Mouse (Mus musculus): ENCODE data around the gene Psmb5. TPM values are rescaled to one million over a fixed set of nuclear protein-coding genes. Genes with fewer than 3 reads are reported as not detected.
A peak's percentile ranks its signal among the peaks of the same experiment; 100 is the strongest.

The Psmb5 gene
- polyA plus RNA-seq, 1 experiment from 2014 or later: 422 TPM

DNA sequence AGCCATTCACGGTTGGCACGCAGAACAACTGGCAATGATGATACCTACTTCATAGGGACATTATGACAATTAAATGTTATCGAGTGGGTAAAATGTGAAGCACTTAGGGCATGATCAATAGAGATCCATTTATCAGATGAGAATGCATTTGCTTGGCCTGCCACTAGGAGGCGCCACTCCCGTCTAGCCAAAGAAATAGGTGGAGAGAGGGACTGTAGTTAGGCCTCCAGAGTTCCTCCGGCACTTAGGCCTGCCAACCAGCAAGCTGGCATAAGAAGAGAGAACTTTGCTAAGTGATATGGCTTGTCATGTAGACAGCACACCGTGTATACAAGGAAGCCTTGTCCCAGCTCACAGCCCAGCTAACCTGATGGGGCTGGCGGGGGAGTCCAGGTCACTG, 19.1 kb upstream of the Psmb5 start:
- ATAC-seq (ENCODE audit: low FRiP score) (no peak), DNase-seq (ENCODE audit: low spot score) (peak; percentile 49)
- Histone ChIP-seq H3K27ac (no peak overlapping the region), H3K27me3 (ENCODE audit: control insufficient read depth, insufficient read depth, low read length) (no peaks in the 10 kb centered on the region), H3K36me3 (replicated peaks; ENCODE audit: control insufficient read depth, insufficient read depth) (peaks cover 68% of the 10 kb centered on the region), H3K4me1 (replicated peaks; ENCODE audit: control insufficient read depth, insufficient read depth, low read length) (peaks cover 12% of the 10 kb centered on the region), H3K4me3 (replicated peaks; ENCODE audit: low read length) (no peak overlapping the region), H3K9me3 (ENCODE audit: control insufficient read depth, low read length) (no peaks in the 10 kb centered on the region), H3K9ac (no peak overlapping the region), H3K4me2 (replicated peaks) (no peak overlapping the region)
- WGBS: 49% methylated on average over 8 of the region's 8 CpGs

GRCm38 (mm10) chr14:54634182-54634581, 16.4 kb upstream of the Psmb5 start:
- Histone ChIP-seq H3K9me3 (ENCODE audit: control insufficient read depth, low read length) (no peaks in the 10 kb centered on the region), H3K4me2 (replicated peaks) (no peak overlapping the region), H3K4me1 (replicated peaks; ENCODE audit: control insufficient read depth, insufficient read depth, low read length) (peaks cover 1% of the 10 kb centered on the region; the same call in 1 of the 2 replicates), H3K27me3 (ENCODE audit: control insufficient read depth, insufficient read depth, low read length) (no peaks in the 10 kb centered on the region), H3K27ac (no peak overlapping the region), H3K36me3 (replicated peaks; ENCODE audit: control insufficient read depth, insufficient read depth) (peaks cover 90% of the 10 kb centered on the region), H3K4me3 (replicated peaks; ENCODE audit: low read length) (no peak overlapping the region), H3K9ac (no peak overlapping the region)
- DNase-seq (ENCODE audit: low spot score) (no peak), ATAC-seq (ENCODE audit: low FRiP score) (no peak)
- 79% methylated on average over 4 of the region's 4 CpGs for WGBS

DNA sequence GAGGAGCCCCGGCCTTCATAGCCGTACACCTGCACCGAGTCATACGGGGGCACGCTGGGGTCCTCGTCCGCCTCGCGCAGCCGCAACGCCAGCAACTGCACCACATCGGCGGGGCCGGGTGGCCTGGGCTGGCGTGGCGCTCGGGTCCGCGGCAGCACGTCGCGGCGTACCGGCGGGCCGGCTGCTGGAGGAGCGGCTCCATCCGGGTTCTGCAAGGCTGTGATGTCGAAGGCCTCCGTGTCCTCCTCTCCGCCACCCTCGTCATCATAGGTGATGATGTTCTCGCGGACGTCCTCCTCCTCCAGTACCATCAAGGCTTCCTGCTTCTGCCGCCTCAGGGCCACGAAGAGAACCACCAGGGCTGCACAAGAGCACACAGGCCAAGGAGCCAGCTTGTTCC, 14.4 kb upstream of the Psmb5 start:
- no peak for ATAC-seq (ENCODE audit: low FRiP score)
- no peak for DNase-seq (ENCODE audit: low spot score)
- no peaks in the 10 kb centered on the region for H3K4me1 ChIP-seq (replicated peaks; ENCODE audit: control insufficient read depth, insufficient read depth, low read length)
- H3K9ac ChIP-seq: no peak overlapping the region
- no peaks in the 10 kb centered on the region for H3K27me3 ChIP-seq (ENCODE audit: control insufficient read depth, insufficient read depth, low read length)
- H3K9me3 ChIP-seq (ENCODE audit: control insufficient read depth, low read length): no peaks in the 10 kb centered on the region
- no peak overlapping the region for H3K4me3 ChIP-seq (replicated peaks; ENCODE audit: low read length)
- peaks cover 73% of the 10 kb centered on the region for H3K36me3 ChIP-seq (replicated peaks; ENCODE audit: control insufficient read depth, insufficient read depth)
- H3K4me2 ChIP-seq (replicated peaks): no peak overlapping the region
- H3K27ac ChIP-seq: no peak overlapping the region
- WGBS: 91% methylated on average over 37 of the region's 37 CpGs

DNA sequence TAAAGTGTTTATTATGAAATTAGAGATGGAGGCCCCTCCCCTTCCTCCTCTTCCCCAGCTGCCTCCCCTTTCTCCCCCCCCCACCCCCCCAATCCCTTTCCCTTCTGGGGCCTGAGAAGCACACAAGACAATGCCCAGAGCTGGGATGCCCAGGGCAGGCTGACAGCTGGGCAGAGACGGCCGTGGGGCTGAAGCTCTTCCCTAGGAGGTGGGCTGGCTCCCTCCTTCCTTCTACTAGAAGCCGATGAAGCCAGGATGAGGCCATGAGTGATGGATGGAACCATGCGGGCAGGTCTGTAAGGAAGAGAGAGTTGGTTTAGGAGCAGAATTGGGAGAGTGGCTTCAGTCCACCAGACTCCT, 13.4 kb upstream of the Psmb5 start:
- peak overlapping the region; percentile 59; the same call in 1 of the 2 replicates for H3K27ac ChIP-seq
- ATAC-seq (ENCODE audit: low FRiP score): no peak

DNA sequence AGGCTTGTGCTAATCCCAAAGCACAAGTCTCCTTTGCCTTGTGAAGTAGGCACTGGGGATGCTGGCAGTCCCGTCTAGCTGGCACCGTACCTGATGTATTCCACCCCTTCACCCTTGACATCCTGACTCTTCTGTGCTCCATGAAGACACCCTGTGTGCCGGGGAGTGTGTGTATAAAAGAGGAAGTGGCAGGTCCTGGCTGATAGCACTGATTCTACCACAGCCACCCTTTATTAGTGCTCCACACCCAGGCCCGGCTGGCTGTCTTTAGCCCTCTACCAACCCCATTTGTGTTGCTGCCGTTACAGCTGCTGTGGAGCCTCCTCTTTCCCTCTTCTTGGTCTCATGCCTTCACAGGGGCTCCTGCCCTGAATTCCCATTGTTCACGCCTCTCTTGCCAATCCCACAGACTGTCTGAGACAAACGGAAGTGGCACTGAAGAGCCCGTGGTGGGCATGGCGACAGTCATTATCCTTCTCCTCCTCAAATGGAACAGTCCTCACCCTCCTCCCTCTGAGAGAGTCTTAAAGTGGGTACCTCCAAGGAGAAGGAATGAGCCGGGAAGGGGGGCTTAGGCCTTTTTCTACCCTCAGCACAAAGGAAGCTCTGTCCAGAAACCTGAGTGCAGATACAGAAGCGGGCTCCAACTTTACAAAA, 12.9 kb upstream of the Psmb5 start:
- H3K4me2 ChIP-seq (replicated peaks): no peak overlapping the region
- ATAC-seq (ENCODE audit: low FRiP score): peak; percentile 40
- no peak overlapping the region for H3K4me3 ChIP-seq (replicated peaks; ENCODE audit: low read length)
- H3K36me3 ChIP-seq (replicated peaks; ENCODE audit: control insufficient read depth, insufficient read depth): peaks cover 57% of the 10 kb centered on the region
- DNase-seq (ENCODE audit: low spot score): no peak
- H3K27me3 ChIP-seq (ENCODE audit: control insufficient read depth, insufficient read depth, low read length): no peaks in the 10 kb centered on the region
- 69% methylated on average over 11 of the region's 11 CpGs for WGBS
- no peaks in the 10 kb centered on the region for H3K4me1 ChIP-seq (replicated peaks; ENCODE audit: control insufficient read depth, insufficient read depth, low read length)
- no peak overlapping the region for H3K9ac ChIP-seq
- peak overlapping the region; percentile 59; the same call in 1 of the 2 replicates for H3K27ac ChIP-seq
- H3K9me3 ChIP-seq (ENCODE audit: control insufficient read depth, low read length): no peaks in the 10 kb centered on the region

More for the DNA sequence above, 13.4 kb upstream of the Psmb5 start:
- Histone ChIP-seq H3K4me1 (replicated peaks; ENCODE audit: control insufficient read depth, insufficient read depth, low read length) (no peaks in the 10 kb centered on the region), H3K27me3 (ENCODE audit: control insufficient read depth, insufficient read depth, low read length) (no peaks in the 10 kb centered on the region), H3K9me3 (ENCODE audit: control insufficient read depth, low read length) (no peaks in the 10 kb centered on the region), H3K4me2 (replicated peaks) (no peak overlapping the region), H3K36me3 (replicated peaks; ENCODE audit: control insufficient read depth, insufficient read depth) (peaks cover 63% of the 10 kb centered on the region), H3K4me3 (replicated peaks; ENCODE audit: low read length) (no peak overlapping the region), H3K9ac (no peak overlapping the region)
- no peak for DNase-seq (ENCODE audit: low spot score)
- 53% methylated on average over 4 of the region's 4 CpGs for WGBS

- DNase-seq (ENCODE audit: low spot score) (no peak), ATAC-seq (ENCODE audit: low FRiP score) (no peak)
- peaks cover 51% of the 10 kb centered on the region for H3K36me3 ChIP-seq (replicated peaks; ENCODE audit: control insufficient read depth, insufficient read depth)
- H3K4me1 ChIP-seq (replicated peaks; ENCODE audit: control insufficient read depth, insufficient read depth, low read length): no peaks in the 10 kb centered on the region
- H3K4me2 ChIP-seq (replicated peaks): no peak overlapping the region
- H3K27ac ChIP-seq: no peak overlapping the region
- no peak overlapping the region for H3K9ac ChIP-seq
- H3K9me3 ChIP-seq (ENCODE audit: control insufficient read depth, low read length): no peaks in the 10 kb centered on the region
- H3K4me3 ChIP-seq (replicated peaks; ENCODE audit: low read length): no peak overlapping the region
- 93% methylated on average over 2 of the region's 2 CpGs for WGBS
- H3K27me3 ChIP-seq (ENCODE audit: control insufficient read depth, insufficient read depth, low read length): no peaks in the 10 kb centered on the region
Measured at GRCm38 (mm10) chr14:54629797-54630196, 12.0 kb upstream of the Psmb5 start.

GRCm38 (mm10) chr14:54628103-54628502, 10.3 kb upstream of the Psmb5 start:
- WGBS: 68% methylated on average over 5 of the region's 5 CpGs
- Histone ChIP-seq H3K36me3 (replicated peaks; ENCODE audit: control insufficient read depth, insufficient read depth) (peaks cover 36% of the 10 kb centered on the region), H3K27me3 (ENCODE audit: control insufficient read depth, insufficient read depth, low read length) (no peaks in the 10 kb centered on the region), H3K4me1 (replicated peaks; ENCODE audit: control insufficient read depth, insufficient read depth, low read length) (no peaks in the 10 kb centered on the region), H3K27ac (no peak overlapping the region), H3K9ac (no peak overlapping the region), H3K9me3 (ENCODE audit: control insufficient read depth, low read length) (no peaks in the 10 kb centered on the region), H3K4me3 (replicated peaks; ENCODE audit: low read length) (no peak overlapping the region), H3K4me2 (replicated peaks) (no peak overlapping the region)
- DNase-seq (ENCODE audit: low spot score) (no peak), ATAC-seq (ENCODE audit: low FRiP score) (no peak)

GRCm38 (mm10) chr14:54624976-54625375, 7.2 kb upstream of the Psmb5 start:
- no peak overlapping the region for H3K27ac ChIP-seq
- H3K9ac ChIP-seq: no peak overlapping the region
- WGBS: 66% methylated on average over 10 of the region's 10 CpGs
- 0 out of 2 replicates have a peak, but pooled peaks cover 5% of the 10 kb centered on the region for H3K36me3 ChIP-seq (replicated peaks; ENCODE audit: control insufficient read depth, insufficient read depth)
- no peaks in the 10 kb centered on the region for H3K4me1 ChIP-seq (replicated peaks; ENCODE audit: control insufficient read depth, insufficient read depth, low read length)
- H3K9me3 ChIP-seq (ENCODE audit: control insufficient read depth, low read length): no peaks in the 10 kb centered on the region
- H3K4me2 ChIP-seq (replicated peaks): no peak overlapping the region
- DNase-seq (ENCODE audit: low spot score) (no peak), ATAC-seq (ENCODE audit: low FRiP score) (no peak)
- H3K27me3 ChIP-seq (ENCODE audit: control insufficient read depth, insufficient read depth, low read length): no peaks in the 10 kb centered on the region
- H3K4me3 ChIP-seq (replicated peaks; ENCODE audit: low read length): no peak overlapping the region

DNA sequence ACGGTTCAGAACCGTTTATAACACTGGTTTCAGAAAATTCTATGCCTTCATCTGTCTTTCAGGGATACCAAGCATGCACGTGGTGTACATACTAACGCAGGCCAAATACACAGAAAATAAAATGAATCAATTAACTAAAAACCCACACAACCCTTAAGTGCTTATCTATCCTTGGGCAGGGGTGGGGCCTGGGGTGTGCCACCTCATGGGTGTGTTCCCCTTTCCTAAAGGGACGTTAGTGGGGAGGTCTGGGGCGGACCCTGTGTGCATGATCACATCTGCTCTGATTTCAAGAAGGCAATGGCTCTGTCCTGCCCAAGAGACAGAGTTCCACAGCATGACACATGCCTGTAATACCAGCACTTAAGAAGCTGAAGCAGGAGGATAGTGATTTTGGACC, 5.5 kb upstream of the Psmb5 start:
- no peak overlapping the region for H3K9ac ChIP-seq
- no peaks in the 10 kb centered on the region for H3K36me3 ChIP-seq (replicated peaks; ENCODE audit: control insufficient read depth, insufficient read depth)
- H3K4me1 ChIP-seq (replicated peaks; ENCODE audit: control insufficient read depth, insufficient read depth, low read length): no peaks in the 10 kb centered on the region
- H3K4me2 ChIP-seq (replicated peaks): no peak overlapping the region
- H3K9me3 ChIP-seq (ENCODE audit: control insufficient read depth, low read length): no peaks in the 10 kb centered on the region
- no peak overlapping the region for H3K27ac ChIP-seq
- 90% methylated on average over 6 of the region's 6 CpGs for WGBS
- no peaks in the 10 kb centered on the region for H3K27me3 ChIP-seq (ENCODE audit: control insufficient read depth, insufficient read depth, low read length)
- no peak for DNase-seq (ENCODE audit: low spot score)
- no peak for ATAC-seq (ENCODE audit: low FRiP score)
- no peak overlapping the region for H3K4me3 ChIP-seq (replicated peaks; ENCODE audit: low read length)

GRCm38 (mm10) chr14:54621133-54621532, 3.3 kb upstream of the Psmb5 start, which contains the start of gene Psmb11:
Gene Psmb11 (plus strand): TSS chr14:54621433.
- H3K4me1 ChIP-seq (replicated peaks; ENCODE audit: control insufficient read depth, insufficient read depth, low read length): peaks cover 11% of the 10 kb centered on the region; the same call in 1 of the 2 replicates
- ATAC-seq (ENCODE audit: low FRiP score) (no peak), DNase-seq (ENCODE audit: low spot score) (no peak)
- no peak within 1 kb of the TSS for H3K9ac ChIP-seq
- H3K4me3 ChIP-seq (replicated peaks; ENCODE audit: low read length): no peak within 1 kb of the TSS
- WGBS: 88% methylated on average over 1 of the region's 1 CpGs
- H3K27me3 ChIP-seq (ENCODE audit: control insufficient read depth, insufficient read depth, low read length): no peaks in the 10 kb centered on the region
- 0 out of 2 replicates have a peak, but pooled peaks cover 4% of the 10 kb centered on the region for H3K36me3 ChIP-seq (replicated peaks; ENCODE audit: control insufficient read depth, insufficient read depth)
- no peak within 1 kb of the TSS for H3K4me2 ChIP-seq (replicated peaks)
- no peak within 1 kb of the TSS for H3K27ac ChIP-seq
- H3K9me3 ChIP-seq (ENCODE audit: control insufficient read depth, low read length): no peaks in the 10 kb centered on the region
